Mouse (Mus musculus) cerebellum, adult 9-11 months (tissue): ENCODE results near the gene Nfasc.
A peak's percentile ranks its signal among the peaks of the same experiment; 100 is the strongest.

Experiments used
- DNase-seq: peaks from one replicate; pipeline ENCODE4 v3.0.0; 2022

Gene Nfasc

GRCm38 (mm10) chr1:132580063-132580462 lies 161.5 kb downstream of the Nfasc start:
- DNase-seq, result no peak

- peak; percentile 72 for DNase-seq
Measured at GRCm38 (mm10) chr1:132576845-132577244, 164.8 kb downstream of the Nfasc start.

- DNase-seq, result peak; percentile 61
Measured at GRCm38 (mm10) chr1:132572851-132573250, 168.7 kb downstream of the Nfasc start.

- peak; percentile 55 for DNase-seq
Measured at GRCm38 (mm10) chr1:132571613-132572012, 170.0 kb downstream of the Nfasc start.

GRCm38 (mm10) chr1:132570906-132571305 lies 170.7 kb downstream of the Nfasc start:
- no peak for DNase-seq

GRCm38 (mm10) chr1:132570068-132570780 lies 171.4 kb downstream of the Nfasc start:
- DNase-seq, result peak; percentile 80

GRCm38 (mm10) chr1:132569516-132569915 lies 172.1 kb downstream of the Nfasc start:
- DNase-seq, result peak; percentile 96

GRCm38 (mm10) chr1:132567336-132568125 lies 174.1 kb downstream of the Nfasc start:
- DNase-seq, result peak; percentile 55

- peak; percentile 22 for DNase-seq
Measured at GRCm38 (mm10) chr1:132565766-132566165, 175.8 kb downstream of the Nfasc start.

- peak; percentile 50 for DNase-seq
Measured at GRCm38 (mm10) chr1:132564946-132565345, 176.7 kb downstream of the Nfasc start.

- DNase-seq, result no peak
Measured at GRCm38 (mm10) chr1:132562337-132562795, 179.2 kb downstream of the Nfasc start.

- DNase-seq, result peak; percentile 79
Measured at GRCm38 (mm10) chr1:132560907-132561700, 180.5 kb downstream of the Nfasc start.

- DNase-seq, result peak; percentile 29
Measured at GRCm38 (mm10) chr1:132559045-132559444, 182.6 kb downstream of the Nfasc start.

GRCm38 (mm10) chr1:132557901-132558631 lies 183.5 kb downstream of the Nfasc start:
- peak; percentile 71 for DNase-seq

- DNase-seq, result peak; percentile 75
Measured at GRCm38 (mm10) chr1:132543789-132544188, 197.8 kb downstream of the Nfasc start.

- DNase-seq, result peak; percentile 92
Measured at GRCm38 (mm10) chr1:132542762-132543306, 198.8 kb downstream of the Nfasc start, which contains the start of gene Cntn2. Gene Cntn2 (minus strand): TSS chr1:132543256.

GRCm38 (mm10) chr1:132541824-132542599 lies 199.6 kb downstream of the Nfasc start:
- DNase-seq, result peak; percentile 75

GRCm38 (mm10) chr1:132541171-132541823 lies 200.3 kb downstream of the Nfasc start:
- DNase-seq, result peak; percentile 83

- peak; percentile 59 for DNase-seq
Measured at GRCm38 (mm10) chr1:132540701-132541100, 200.9 kb downstream of the Nfasc start.

- DNase-seq, result peak; percentile 95
Measured at GRCm38 (mm10) chr1:132537736-132538135, 203.9 kb downstream of the Nfasc start.

GRCm38 (mm10) chr1:132536416-132536815 lies 205.2 kb downstream of the Nfasc start:
- peak; percentile 71 for DNase-seq
